Mouse (Mus musculus): Measurements from ENCODE around the gene Ap1b1.

Ap1b1 gene

GRCm38 (mm10) chr11:4986695-4987486 is at the start of gene Ap1b1:
Gene Ap1b1 (plus strand): TSS chr11:4986824.
- peak; percentile 95 for DNase-seq (ENCODE audit: low read depth, low spot score)

DNA sequence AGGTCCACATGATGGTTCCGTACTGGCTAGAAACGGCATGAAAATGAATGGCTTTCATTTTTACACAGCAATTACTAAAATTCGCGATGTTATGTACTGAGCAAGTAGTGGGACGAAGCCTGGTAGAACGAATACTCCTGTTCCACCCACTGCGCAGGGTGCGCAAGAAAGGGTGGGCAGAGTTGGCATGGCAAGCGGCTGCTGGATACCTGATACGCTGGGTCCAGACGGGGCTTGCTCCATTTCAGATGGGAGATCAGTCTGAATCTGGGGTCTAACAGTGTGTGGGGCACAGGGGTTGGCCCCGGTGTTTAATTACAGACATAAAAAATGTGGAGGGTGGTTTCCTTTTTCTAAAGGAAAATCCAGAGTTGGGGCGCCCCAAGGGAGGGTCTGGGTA is 40.1 kb upstream of the Ap1b1 start:
- no peak for DNase-seq (ENCODE audit: low read depth, low spot score)

- DNase-seq (ENCODE audit: low read depth, low spot score): peak; percentile 84
Measured at GRCm38 (mm10) chr11:4946947-4947812, 39.4 kb upstream of the Ap1b1 start.

- peak; percentile 56 for DNase-seq (ENCODE audit: low read depth, low spot score)
Measured at GRCm38 (mm10) chr11:4947813-4948174, 38.8 kb upstream of the Ap1b1 start, which contains the start of gene Nefh. Gene Nefh (minus strand): TSS chr11:4948064.

GRCm38 (mm10) chr11:4948792-4949191 is 37.8 kb upstream of the Ap1b1 start:
- DNase-seq (ENCODE audit: low read depth, low spot score): peak; percentile 10

- peak; percentile 73 for DNase-seq (ENCODE audit: low read depth, low spot score)
Measured at GRCm38 (mm10) chr11:4949256-4950044, 37.2 kb upstream of the Ap1b1 start.

- peak; percentile 19 for DNase-seq (ENCODE audit: low read depth, low spot score)
Measured at GRCm38 (mm10) chr11:4953401-4953800, 33.2 kb upstream of the Ap1b1 start.

- DNase-seq (ENCODE audit: low read depth, low spot score): peak; percentile 79
Measured at GRCm38 (mm10) chr11:4953918-4954317, 32.7 kb upstream of the Ap1b1 start.

- no peak for DNase-seq (ENCODE audit: low read depth, low spot score)
Measured at GRCm38 (mm10) chr11:4963099-4963808, 23.4 kb upstream of the Ap1b1 start.

DNA sequence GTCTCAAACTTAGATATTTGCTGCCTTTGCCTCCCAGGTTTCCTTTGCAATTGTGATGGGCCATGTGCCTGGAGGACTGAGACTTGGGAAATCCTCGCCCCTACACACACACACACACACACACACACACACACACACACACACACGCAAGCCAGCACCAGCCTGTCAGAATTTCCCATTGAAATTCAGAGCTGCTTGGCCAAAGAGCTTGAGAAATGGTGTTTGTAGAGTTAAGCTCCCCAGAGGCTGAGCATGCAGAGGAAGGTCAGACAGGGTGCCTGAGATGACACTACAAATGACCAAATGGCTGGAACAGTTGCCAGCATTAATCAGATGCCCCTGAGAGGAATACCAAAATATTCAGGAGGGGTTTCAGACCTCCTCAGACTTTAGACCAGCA is 20.3 kb upstream of the Ap1b1 start:
- DNase-seq (ENCODE audit: low read depth, low spot score): no peak

GRCm38 (mm10) chr11:4966888-4967287 is 19.7 kb upstream of the Ap1b1 start:
- DNase-seq (ENCODE audit: low read depth, low spot score): no peak

- no peak for DNase-seq (ENCODE audit: low read depth, low spot score)
Measured at GRCm38 (mm10) chr11:4967549-4967948, 19.1 kb upstream of the Ap1b1 start.

DNA sequence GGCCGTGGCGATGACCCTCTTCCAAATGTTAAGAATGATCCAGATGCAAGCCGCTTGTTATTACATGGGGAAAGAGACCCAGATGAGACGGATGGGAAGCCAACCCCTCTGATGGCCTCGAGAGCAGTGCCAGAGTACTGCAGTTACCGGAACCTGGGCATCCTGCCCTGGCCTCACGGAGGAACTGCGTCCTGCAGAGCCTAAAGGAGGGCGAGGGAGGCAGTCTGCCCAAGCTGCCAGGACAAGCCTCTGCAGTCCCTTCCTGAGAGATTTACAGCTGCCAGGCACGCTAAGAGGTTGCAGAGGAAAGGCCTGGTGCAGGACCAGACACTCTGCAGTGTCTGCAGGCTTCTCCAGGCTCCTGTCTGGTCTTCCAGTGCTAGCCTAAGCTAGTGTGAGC is 18.2 kb upstream of the Ap1b1 start:
- DNase-seq (ENCODE audit: low read depth, low spot score): no peak

DNA sequence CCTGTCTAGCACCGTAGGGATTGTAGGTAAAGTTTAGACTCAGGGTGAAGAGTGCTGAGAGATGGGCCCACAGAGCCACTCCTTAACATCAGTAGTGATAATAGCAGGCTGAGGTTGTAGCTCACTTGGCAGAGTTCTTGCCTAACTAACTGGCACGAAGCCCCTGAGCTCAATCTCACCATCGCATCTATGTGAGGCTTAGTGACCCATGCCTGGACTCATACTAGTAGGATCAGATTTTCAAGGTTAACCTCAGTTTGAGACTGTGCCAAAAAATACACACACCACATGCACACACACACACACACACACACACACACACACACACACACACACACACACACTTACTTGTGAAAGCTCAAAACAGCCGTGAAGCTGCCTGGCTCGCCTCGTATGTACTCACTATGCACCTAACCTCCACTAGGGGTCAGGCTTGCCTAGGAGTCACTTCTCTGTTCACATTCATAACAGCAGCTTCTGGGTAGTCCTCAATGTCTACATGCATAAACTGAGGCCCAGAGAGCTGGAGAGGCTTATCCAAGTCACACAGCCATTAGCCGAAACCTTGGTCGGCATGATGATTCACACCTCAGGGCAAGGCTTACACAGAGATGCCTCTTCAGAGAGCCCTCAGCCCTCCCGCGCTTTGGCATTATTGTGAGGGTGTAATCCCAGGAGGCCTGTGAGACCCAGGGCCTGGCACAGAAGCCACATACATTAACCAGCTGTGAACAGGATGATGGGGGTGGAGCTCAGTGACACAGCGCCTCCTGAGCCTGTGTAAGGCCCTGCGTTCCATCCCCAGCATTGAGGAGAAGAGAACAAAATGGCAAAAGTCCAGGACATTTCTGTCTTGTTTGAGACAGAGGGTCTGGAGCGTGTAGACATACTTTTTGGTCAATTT is 13.4 kb upstream of the Ap1b1 start:
- DNase-seq (ENCODE audit: low read depth, low spot score): peak; percentile 78

DNA sequence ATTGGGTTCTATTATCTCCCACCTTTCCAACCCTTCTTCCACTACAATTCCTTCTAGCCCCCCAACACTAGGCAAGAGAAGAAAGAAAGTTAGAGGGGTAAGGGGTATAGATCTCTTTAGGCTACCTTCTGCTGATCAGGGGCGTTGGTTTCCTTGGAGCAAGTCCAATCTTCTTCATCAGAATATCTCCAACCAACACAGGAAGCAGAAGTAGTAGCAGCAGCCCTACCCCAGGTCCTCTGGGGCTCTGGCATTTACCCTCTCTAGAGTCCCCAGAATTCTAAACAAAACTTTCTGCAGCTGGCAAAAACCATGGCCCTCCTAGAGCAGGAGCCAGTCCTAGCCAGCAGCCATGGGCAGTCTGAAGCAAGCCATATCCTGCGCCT is 12.8 kb upstream of the Ap1b1 start:
- no peak for DNase-seq (ENCODE audit: low read depth, low spot score)

- no peak for DNase-seq (ENCODE audit: low read depth, low spot score)
Measured at GRCm38 (mm10) chr11:4974376-4975122, 12.1 kb upstream of the Ap1b1 start.

DNA sequence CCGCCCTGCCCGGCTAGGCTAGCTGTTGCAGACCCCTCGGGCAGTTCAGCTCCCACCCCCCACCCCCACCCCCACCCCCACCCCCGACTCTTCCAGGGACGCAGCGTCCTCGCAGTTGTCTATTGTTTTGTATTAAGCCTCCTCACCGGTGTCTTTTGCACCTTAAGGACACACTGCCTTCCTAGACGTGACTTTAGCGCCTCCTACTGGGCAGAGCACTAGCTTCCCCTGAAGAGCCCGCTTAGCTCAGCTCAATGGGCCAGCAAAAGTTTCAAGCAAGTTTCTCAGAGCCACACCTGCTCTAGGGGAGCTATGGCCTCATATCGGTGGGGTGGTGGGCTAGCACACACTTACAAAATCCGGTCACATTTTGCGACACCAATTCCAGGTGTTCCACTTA is 11.0 kb upstream of the Ap1b1 start:
- peak; percentile 87 for DNase-seq (ENCODE audit: low read depth, low spot score)

- no peak for DNase-seq (ENCODE audit: low read depth, low spot score)
Measured at GRCm38 (mm10) chr11:4983010-4983409, 3.6 kb upstream of the Ap1b1 start.

- DNase-seq (ENCODE audit: low read depth, low spot score): no peak
Measured at GRCm38 (mm10) chr11:4983538-4983937, 3.1 kb upstream of the Ap1b1 start.

DNA sequence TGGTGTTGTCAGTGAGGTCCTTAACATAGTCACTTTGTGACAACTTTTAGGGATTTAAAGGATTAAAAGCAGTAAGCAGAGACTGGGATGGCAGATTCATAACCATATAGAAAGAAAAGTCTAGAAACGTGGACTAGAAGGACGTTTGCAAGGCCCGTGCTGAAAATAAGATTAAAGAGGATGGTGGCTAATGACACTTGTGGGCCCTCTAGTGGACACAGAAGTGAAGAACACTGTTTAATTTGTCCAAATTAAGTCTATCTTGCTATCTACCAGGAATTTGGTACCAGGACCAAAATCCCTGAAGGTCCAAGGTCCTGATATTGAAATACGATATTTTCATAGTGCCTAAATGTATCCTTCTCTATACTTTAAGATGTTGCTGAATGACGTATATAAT is 2.4 kb upstream of the Ap1b1 start:
- peak; percentile 64 for DNase-seq (ENCODE audit: low read depth, low spot score)

Data from R1 (cell line).